Mouse (Mus musculus) ES-E14 (cell line): ENCODE measurements around the gene Dlat. TPM values are rescaled to one million over a fixed set of nuclear protein-coding genes. Genes with fewer than 3 reads are reported as not detected.
A peak's percentile ranks its signal among the peaks of the same experiment; 100 is the strongest.

ENCODE experiments used
- DNase-seq: peaks from one replicate; pipeline ENCODE4 v3.0.0-alpha.2; 2013; ENCODE audit warnings: low read depth, low spot score
- H3K27ac ChIP-seq: 2 replicates; pipeline ENCODE4 v1.5.1; 2012; ENCODE audit warnings: low read depth, mild to moderate bottlenecking, low read length, moderate library complexity, mixed read lengths; ENCODE audit not compliant: poor library complexity, insufficient read depth, severe bottlenecking
- H3K36me3 ChIP-seq: 2 replicates; pipeline ENCODE4 v1.6.1; 2012; ENCODE audit warnings: mild to moderate bottlenecking, low read length, moderate library complexity, mixed read lengths; ENCODE audit not compliant: control insufficient read depth, poor library complexity, insufficient read depth, severe bottlenecking
- H3K4me1 ChIP-seq, 2 experiments: fragments of 150-350 bp in 1 of 2; sonication (generic) in 1 of 2; 2 replicates each; pipeline ENCODE4 v1.6.1; 2012; ENCODE audit warnings: low read length in 2 of 2, mild to moderate bottlenecking in 1 of 2, mixed read lengths in 1 of 2; ENCODE audit not compliant: control insufficient read depth in 2 of 2, insufficient read depth in 2 of 2, poor library complexity in 1 of 2
- H3K4me3 ChIP-seq, 2 experiments: fragments of 150-350 bp in 1 of 2; sonication (generic) in 1 of 2; 2 replicates each; pipeline ENCODE4 v1.5.1; 2012; ENCODE audit warnings: low read length in 2 of 2, low read depth in 1 of 2, mild to moderate bottlenecking in 1 of 2, mixed read lengths in 1 of 2; ENCODE audit not compliant: insufficient read depth in 1 of 2, poor library complexity in 1 of 2, severe bottlenecking in 1 of 2
- H3K9ac ChIP-seq: 2 replicates; pipeline ENCODE4 v1.6.1; 2012; ENCODE audit warnings: low read depth, mild to moderate bottlenecking, low read length, mixed read lengths; ENCODE audit not compliant: poor library complexity, insufficient read depth, severe bottlenecking
- H3K9me3 ChIP-seq: fragments of 150-350 bp; sonication (generic); 2 replicates; pipeline ENCODE4 v1.6.1; 2012; ENCODE audit warnings: low read depth, mild to moderate bottlenecking, low read length; ENCODE audit not compliant: control insufficient read depth, insufficient read depth
- CHD2 ChIP-seq: IDR thresholded peaks from 2 replicates; pipeline ENCODE4 v1.6.1; 2014; ENCODE audit warnings: mild to moderate bottlenecking, low read depth, low read length, inconsistent platforms
- HCFC1 ChIP-seq: IDR thresholded peaks from 2 replicates; pipeline ENCODE4 v1.6.1; 2012; ENCODE audit warnings: low read length, inconsistent platforms, borderline replicate concordance; ENCODE audit not compliant: insufficient read depth
- MAFK ChIP-seq: IDR thresholded peaks from 2 replicates; pipeline ENCODE4 v1.6.1; 2014; ENCODE audit warnings: mild to moderate bottlenecking, low read depth, low read length, inconsistent platforms; ENCODE audit not compliant: insufficient read depth
- ZC3H11A ChIP-seq: IDR thresholded peaks from 2 replicates; pipeline ENCODE4 v1.6.1; 2012; ENCODE audit warnings: low read depth, mild to moderate bottlenecking, inconsistent platforms, low read length, borderline replicate concordance
- ZNF384 ChIP-seq: IDR thresholded peaks from 2 replicates; pipeline ENCODE4 v1.6.1; 2012; ENCODE audit warnings: low read depth, low read length, inconsistent platforms
- in situ Hi-C, 2 experiments: fragments of 600-800 bp; cut with MboI; formaldehyde crosslinking; loops; one replicate each; pipeline ENCODE4 v1.15.1; 2025; ENCODE audit warnings: low sequenced_read_pairs in 2 of 2, inconsistent platforms in 1 of 2; ENCODE audit not compliant: unreplicated experiment in 2 of 2
- total RNA-seq: library from RNA; depleted of rRNA; stranded (reverse); fragments of 300-350 nt; gene quantifications from 2 replicates; pipeline ENCODE4 v1.2.3, GENCODE M21; 2012

Gene Dlat
- total RNA-seq, 1 experiment, result 46.3 TPM

DNA sequence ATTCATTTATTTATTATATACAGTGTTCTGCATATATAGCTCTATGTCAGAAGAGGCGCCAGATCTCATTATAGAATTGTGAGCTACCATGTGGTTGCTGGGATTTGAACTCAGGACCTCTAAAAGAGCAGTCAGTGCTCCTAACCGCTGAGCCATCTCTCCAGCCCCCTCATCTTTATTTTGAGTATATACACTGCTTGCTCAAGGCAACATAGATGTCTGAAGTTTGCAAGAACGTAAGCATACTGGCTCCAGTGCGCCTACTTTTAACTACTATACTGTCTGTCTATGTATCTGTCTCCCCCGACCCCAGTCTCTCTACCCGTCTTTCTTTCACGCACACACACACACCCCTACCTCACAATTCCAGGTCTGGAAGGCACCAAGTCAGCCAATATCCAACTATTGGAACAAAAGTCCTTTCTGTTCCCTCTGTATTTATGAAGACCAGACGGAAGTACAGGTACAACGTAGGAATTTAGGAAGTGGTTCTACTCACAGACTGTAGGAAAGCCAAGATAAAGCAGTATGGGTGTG, 41.7 kb downstream of the Dlat start:
- Histone ChIP-seq H3K9me3 (no peaks in the 10 kb centered on the region), H3K9ac (no peak overlapping the region), H3K36me3 (peaks cover 5% of the 10 kb centered on the region), H3K4me1 (peaks cover 2 to 4% of the 10 kb centered on the region in 2 experiments; a peak in 1 of 4 replicates), H3K27ac (no peak overlapping the region), H3K4me3 (no peak overlapping the region; a peak in 1 of 4 replicates)
- in situ Hi-C loops, result no loop called here
- DNase-seq, result no peak
- TF ChIP-seq CHD2 (no peak), HCFC1 (no peak), ZNF384 (no peak)

DNA sequence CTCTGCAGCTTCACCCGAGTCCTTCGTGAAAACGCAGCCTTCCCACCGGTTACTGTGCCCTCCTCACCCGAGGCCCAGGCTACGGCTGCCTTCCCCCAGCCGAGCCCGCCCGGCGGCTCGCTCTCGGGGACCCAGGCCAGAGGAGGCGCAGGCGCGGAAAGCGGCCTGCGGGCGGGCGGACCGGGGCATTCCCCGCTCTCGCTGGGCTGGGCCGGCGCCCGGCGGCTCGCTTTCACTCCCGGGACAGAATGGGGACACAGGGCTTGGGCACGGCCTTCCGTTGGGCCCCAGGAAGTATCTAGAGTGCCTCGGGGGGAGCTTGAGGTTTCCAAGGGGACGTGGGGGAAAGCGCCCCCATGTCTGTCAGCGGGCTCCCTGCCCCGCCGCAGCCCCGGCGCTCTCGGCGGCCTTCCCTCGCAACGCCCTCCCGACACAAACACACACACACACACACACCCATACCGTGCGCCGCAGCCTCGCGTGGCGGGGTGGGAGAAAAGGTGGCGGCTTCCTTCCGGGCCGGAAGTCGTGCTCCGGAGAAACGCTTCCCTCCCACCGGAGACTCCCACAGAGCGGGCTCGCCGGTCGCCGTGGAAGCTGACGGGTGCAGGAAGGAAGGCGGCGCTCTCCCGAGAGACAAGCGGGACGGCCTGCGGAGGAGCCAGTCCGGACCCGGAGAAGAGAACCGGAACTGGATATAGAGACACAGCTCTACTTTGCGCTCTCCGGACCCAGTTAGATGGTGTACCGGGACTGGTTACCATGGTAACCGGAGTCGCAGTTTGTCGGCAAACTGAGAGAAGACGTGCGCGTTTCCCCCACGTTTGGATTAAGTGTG, 42.6 kb downstream of the Dlat start, which contains the start of the genes Pih1d2 and Nkapd1:
Gene Pih1d2 (plus strand): TSS at position 556 of the 838 bp plus-strand sequence.
Gene Nkapd1 (minus strand): TSS at position 699 of the 838 bp plus-strand sequence.
- no peaks in the 10 kb centered on the region for H3K9me3 ChIP-seq
- peak within 1 kb of the TSS; percentile 67 for H3K27ac ChIP-seq
- TF ChIP-seq ZC3H11A, result no peak
- TF ChIP-seq CHD2, result no peak
- no peak for TF ChIP-seq ZNF384
- TF ChIP-seq MAFK, result no peak
- TF ChIP-seq HCFC1, result peak; percentile 82; the same call in 1 of the 2 replicates
- H3K36me3 ChIP-seq, result peaks cover 5% of the 10 kb centered on the region
- H3K4me3 ChIP-seq, result peak within 1 kb of the TSS; percentile 78 to 86
- peak within 1 kb of the TSS; percentile 89 for H3K9ac ChIP-seq
- peak; percentile 89 for DNase-seq
- in situ Hi-C loops, result no loop called here
- H3K4me1 ChIP-seq, result peaks cover 2 to 4% of the 10 kb centered on the region in 2 experiments; a peak in 1 of 4 replicates

DNA sequence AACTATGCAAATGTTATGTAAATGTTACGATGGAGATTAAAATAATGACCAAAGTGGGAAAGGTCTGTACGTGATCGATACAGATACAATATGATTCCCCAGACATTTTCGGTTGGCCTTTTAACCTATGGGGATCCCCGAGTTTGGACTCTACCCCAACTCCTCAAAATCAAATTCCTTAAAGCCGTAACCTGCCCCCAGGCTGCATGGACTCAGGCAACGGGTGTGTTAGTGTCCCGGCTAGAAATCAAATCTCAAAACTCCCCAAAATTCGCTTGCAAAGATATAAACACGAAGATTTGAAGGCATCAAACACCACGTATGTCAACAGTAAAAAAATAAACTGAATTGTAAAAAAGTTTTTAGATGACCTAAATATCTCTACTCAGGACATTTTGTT, 43.4 kb downstream of the Dlat start:
- no peak for TF ChIP-seq ZC3H11A
- TF ChIP-seq MAFK, result no peak
- no peak for TF ChIP-seq HCFC1
- no peak for TF ChIP-seq CHD2
- no peak for TF ChIP-seq ZNF384
- Histone ChIP-seq H3K36me3 (peaks cover 5% of the 10 kb centered on the region), H3K9me3 (no peaks in the 10 kb centered on the region), H3K27ac (no peak overlapping the region; the same call in 1 of the 2 replicates), H3K4me1 (peaks cover 2 to 4% of the 10 kb centered on the region in 2 experiments; a peak in 1 of 4 replicates), H3K4me3 (peak overlapping the region; percentile 78 to 86), H3K9ac (peak overlapping the region; percentile 89)
- no peak for DNase-seq
- in situ Hi-C loops, result no loop called here

DNA sequence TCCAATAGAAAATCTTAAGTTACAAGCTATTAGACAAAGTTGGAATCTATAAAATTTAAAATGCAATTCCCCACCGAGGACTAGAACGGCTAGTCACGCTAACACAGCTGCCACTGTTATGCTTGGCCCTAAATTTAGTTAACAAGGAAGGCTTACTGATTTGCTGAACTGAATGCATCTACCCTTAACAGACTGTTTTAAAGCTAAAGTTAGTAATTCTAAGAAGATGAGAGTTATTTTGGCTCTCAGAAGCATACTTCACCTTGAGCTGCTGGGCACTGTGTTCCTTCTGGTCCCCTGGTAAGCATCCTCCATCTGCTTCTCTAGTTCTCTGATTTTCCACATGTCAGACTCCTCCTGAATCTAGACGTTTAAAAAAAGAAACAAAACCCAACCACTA, 47.5 kb downstream of the Dlat start:
- Histone ChIP-seq H3K9me3 (no peaks in the 10 kb centered on the region), H3K27ac (no peak overlapping the region), H3K4me3 (no peak overlapping the region), H3K36me3 (peaks cover 11% of the 10 kb centered on the region), H3K9ac (no peak overlapping the region), H3K4me1 (peaks cover 2 to 4% of the 10 kb centered on the region in 2 experiments; a peak in 2 of 4 replicates)
- no peak for DNase-seq
- TF ChIP-seq MAFK (no peak), ZNF384 (no peak), CHD2 (no peak), HCFC1 (no peak), ZC3H11A (no peak)
- in situ Hi-C loops, result no loop called here
